Mouse (Mus musculus) retina, adult 2 months (tissue): Measurements from ENCODE around the gene Nr6a1.

Experiments
- DNase-seq: peaks from one replicate; pipeline ENCODE4 v3.0.0-alpha.2; 2012; ENCODE audit warnings: low read depth, low spot score

The Nr6a1 gene

GRCm38 (mm10) chr2:38927115-38927979 lies at the start of gene Nr6a1:
Gene Nr6a1, minus strand, starts transcription at chr2:38927688.
- DNase-seq = peak; percentile 45

- DNase-seq = no peak
These were observed 48.7 kb upstream of the Nr6a1 start for GRCm38 (mm10) chr2:38975941-38976805.

GRCm38 (mm10) chr2:38975181-38975580 lies 47.7 kb upstream of the Nr6a1 start:
- DNase-seq = no peak

GRCm38 (mm10) chr2:38974171-38974570 lies 46.7 kb upstream of the Nr6a1 start:
- DNase-seq = no peak

GRCm38 (mm10) chr2:38973701-38974100 lies 46.2 kb upstream of the Nr6a1 start:
- DNase-seq = no peak

GRCm38 (mm10) chr2:38973223-38973622 lies 45.7 kb upstream of the Nr6a1 start:
- DNase-seq = no peak

GRCm38 (mm10) chr2:38970057-38970456 lies 42.6 kb upstream of the Nr6a1 start:
- DNase-seq = no peak

GRCm38 (mm10) chr2:38969650-38970049 lies 42.2 kb upstream of the Nr6a1 start:
- DNase-seq = no peak

GRCm38 (mm10) chr2:38964198-38964597 lies 36.7 kb upstream of the Nr6a1 start:
- no peak for DNase-seq

- no peak for DNase-seq
These were observed 30.3 kb upstream of the Nr6a1 start for GRCm38 (mm10) chr2:38957671-38958223.

GRCm38 (mm10) chr2:38956062-38956461 lies 28.6 kb upstream of the Nr6a1 start:
- DNase-seq = no peak

GRCm38 (mm10) chr2:38953152-38953883 lies 25.8 kb upstream of the Nr6a1 start:
- DNase-seq = peak; percentile 11

- DNase-seq = no peak
These were observed 22.8 kb upstream of the Nr6a1 start for GRCm38 (mm10) chr2:38950281-38950719.

- DNase-seq = no peak
These were observed 20.1 kb upstream of the Nr6a1 start for GRCm38 (mm10) chr2:38947566-38947965.

- DNase-seq = no peak
These were observed 17.1 kb upstream of the Nr6a1 start for GRCm38 (mm10) chr2:38944460-38945161.

- DNase-seq = no peak
These were observed 16.5 kb upstream of the Nr6a1 start for GRCm38 (mm10) chr2:38943977-38944376.

- DNase-seq = no peak
These were observed 15.7 kb upstream of the Nr6a1 start for GRCm38 (mm10) chr2:38943161-38943560.

- DNase-seq = no peak
These were observed 14.4 kb upstream of the Nr6a1 start for GRCm38 (mm10) chr2:38941898-38942297.

GRCm38 (mm10) chr2:38941426-38941825 lies 13.9 kb upstream of the Nr6a1 start:
- no peak for DNase-seq

GRCm38 (mm10) chr2:38939047-38939446 lies 11.6 kb upstream of the Nr6a1 start:
- DNase-seq = no peak

- no peak for DNase-seq
These were observed 10.5 kb upstream of the Nr6a1 start for GRCm38 (mm10) chr2:38938007-38938406.
